Mouse (Mus musculus) myocyte (in vitro differentiated cells): ENCODE results near the gene Tmem86b.

Source experiments
- CEBPB ChIP-seq: IDR thresholded peaks from 2 replicates; pipeline ENCODE4 v1.6.1; 2011; ENCODE audit warnings: mild to moderate bottlenecking, moderate library complexity; ENCODE audit not compliant: poor library complexity, insufficient read depth, severe bottlenecking
- E2F4 ChIP-seq: IDR thresholded peaks from one replicate; pipeline ENCODE4 v1.6.1; 2011; ENCODE audit warnings: mild to moderate bottlenecking, control low read depth, moderate library complexity; ENCODE audit not compliant: insufficient read depth
- MAX ChIP-seq: IDR thresholded peaks from one replicate; pipeline ENCODE4 v1.6.1; 2011; ENCODE audit warnings: low read depth, mild to moderate bottlenecking, control low read depth
- MYOD1 ChIP-seq, 3 experiments: IDR thresholded peaks; one replicate each; pipeline ENCODE4 v1.6.1; 2011; ENCODE audit warnings: control low read depth in 2 of 3, low read depth in 2 of 3, mild to moderate bottlenecking in 2 of 3, moderate library complexity in 1 of 3; ENCODE audit not compliant: insufficient read length in 2 of 3, control insufficient read depth in 1 of 3
- MYOG ChIP-seq, 3 experiments: IDR thresholded peaks; one replicate each; pipeline ENCODE4 v1.6.1; 2011; ENCODE audit warnings: control low read depth in 2 of 3, low read depth in 2 of 3, mild to moderate bottlenecking in 2 of 3; ENCODE audit not compliant: insufficient read length in 2 of 3, control insufficient read depth in 1 of 3, insufficient read depth in 1 of 3
- POLR2A ChIP-seq: IDR thresholded peaks from one replicate; pipeline ENCODE4 v1.6.1; 2011; ENCODE audit warnings: low read depth, mild to moderate bottlenecking, control low read depth, moderate library complexity; ENCODE audit not compliant: insufficient read length
- POLR2AphosphoS2 ChIP-seq: IDR thresholded peaks from one replicate; pipeline ENCODE4 v1.6.1; 2011; ENCODE audit warnings: low read depth, control low read depth; ENCODE audit not compliant: insufficient read length
- REST ChIP-seq: IDR thresholded peaks from one replicate; pipeline ENCODE4 v1.6.1; 2011; ENCODE audit warnings: mild to moderate bottlenecking, control low read depth, moderate library complexity; ENCODE audit not compliant: insufficient read depth, insufficient read length
- SRF ChIP-seq: IDR thresholded peaks from one replicate; pipeline ENCODE4 v1.6.1; 2011; ENCODE audit warnings: low read depth; ENCODE audit not compliant: control insufficient read depth, insufficient read length
- TCF12 ChIP-seq: IDR thresholded peaks from one replicate; pipeline ENCODE4 v1.6.1; 2011; ENCODE audit warnings: mild to moderate bottlenecking, control low read depth; ENCODE audit not compliant: poor library complexity, insufficient read depth, severe bottlenecking
- USF1 ChIP-seq: IDR thresholded peaks from one replicate; pipeline ENCODE4 v1.6.1; 2011; ENCODE audit warnings: low read depth, mild to moderate bottlenecking, control low read depth, moderate library complexity

- TF ChIP-seq POLR2A (no peak), TCF12 (no peak), USF1 (no peak), E2F4 (no peak), MYOG (IDR thresholded peaks at IDR 0.05; ENCODE audit: control insufficient read depth in 1 of 3, insufficient read depth in 1 of 3, insufficient read length in 2 of 3, low read depth in 2 of 3) (no peak), MYOD1 (IDR thresholded peaks at IDR 0.05; ENCODE audit: control insufficient read depth in 1 of 3, insufficient read length in 2 of 3, low read depth in 2 of 3) (no peak), REST (no peak), CEBPB (no peak), SRF (no peak), MAX (no peak), POLR2AphosphoS2 (no peak)
Observed at GRCm38 (mm10) chr7:4623544-4624189, 7.6 kb downstream of the Tmem86b start.
